Mouse (Mus musculus): Measurements from ENCODE around the gene Rufy4.

GRCm38 (mm10) chr1:74121821-74122576 is 3.3 kb upstream of the Rufy4 start:
- TF ChIP-seq POLR2A (IDR thresholded peaks at IDR 0.05; ENCODE audit: control insufficient read depth, low read depth, low read length), result no peak
- no peak for TF ChIP-seq CTCF (IDR thresholded peaks at IDR 0.05; ENCODE audit: control insufficient read depth, insufficient read depth, insufficient replicate concordance, low read depth, low read length)
